16 mouse cellular contexts compared by ENCODE assay signal in genomic region chr7:40215271-40215670, GRCm38 (mm10).
"Had no signal": no experiment of that assay in that cellular context is flagged by ENCODE, and none has a peak within 500 bp of the region (broad histone marks: within the 10 kb centered on the region; RNA-seq: fewer than 3 reads in every experiment).

No protein-coding gene starts in this region.

- H3K27ac ChIP-seq: kidney, embryonic 15.5 days; limb, embryonic 15.5 days; liver, embryonic 14.5 days; macrophage; midbrain, embryonic 12.5 days; neural tube, embryonic 13.5 days; stomach, embryonic 15.5 days had no signal

- DNase-seq: kidney, adult 8-10 months; kidney, postnatal 10 days; kidney, postnatal 36 days; liver, postnatal 0 days; lung, embryonic 14.5 days; right cerebral cortex, postnatal 25 days; spleen, adult 18-20 months; thymus, postnatal 36 days had no signal

- H3K4me3 ChIP-seq: kidney, embryonic 15.5 days; limb, embryonic 15.5 days; midbrain, embryonic 12.5 days; myocyte; neural tube, embryonic 13.5 days; stomach, embryonic 15.5 days had no signal
